Mouse (Mus musculus) kidney, postnatal 0 days (tissue): ENCODE data around the gene Kcnh2. TPM values are rescaled to one million over a fixed set of nuclear protein-coding genes. Genes with fewer than 3 reads are reported as not detected.
A peak's percentile ranks its signal among the peaks of the same experiment; 100 is the strongest.

Experiments used
- ATAC-seq: fragments of 200-750 bp; cut with Nextera tagmentation; replicated peaks from 2 replicates; pipeline ENCODE4 v1.8.0; 2017; ENCODE audit warnings: low read depth, moderate number of reproducible peaks, moderate TSS enrichment, moderate library complexity; ENCODE audit not compliant: low FRiP score
- DNase-seq: peaks from one replicate; pipeline ENCODE4 v3.0.0-alpha.2; 2016; ENCODE audit warnings: low spot score
- H3K27ac ChIP-seq: fragments of 300-500 bp; sonication (generic); 2 replicates; pipeline ENCODE4 v1.5.1; 2014; ENCODE audit warnings: mild to moderate bottlenecking
- H3K27me3 ChIP-seq: fragments of 300-500 bp; sonication (generic); 2 replicates; pipeline ENCODE4 v1.6.1; 2014; ENCODE audit warnings: low read length, mixed read lengths; ENCODE audit not compliant: insufficient read depth
- H3K36me3 ChIP-seq: fragments of 300-500 bp; sonication (generic); 2 replicates; pipeline ENCODE4 v1.6.1; 2014; ENCODE audit warnings: low read length, mixed read lengths; ENCODE audit not compliant: insufficient read depth
- H3K4me1 ChIP-seq: fragments of 300-500 bp; sonication (generic); replicated peaks from 2 replicates; pipeline ENCODE4 v1.6.1; 2014; ENCODE audit warnings: antibody characterized with exemption, low read length, mixed read lengths; ENCODE audit not compliant: insufficient read depth
- H3K4me2 ChIP-seq: fragments of 300-500 bp; sonication (generic); 2 replicates; pipeline ENCODE4 v1.6.1; 2014; ENCODE audit warnings: mild to moderate bottlenecking, low read length, moderate library complexity, mixed read lengths
- H3K4me3 ChIP-seq: fragments of 300-500 bp; sonication (generic); replicated peaks from 2 replicates; pipeline ENCODE4 v1.5.1; 2014; ENCODE audit warnings: low read depth, low read length
- H3K9ac ChIP-seq: fragments of 300-500 bp; sonication (generic); 2 replicates; pipeline ENCODE4 v1.6.1; 2014; ENCODE audit warnings: low read depth, low read length
- H3K9me3 ChIP-seq: fragments of 300-500 bp; sonication (generic); replicated peaks from 2 replicates; pipeline ENCODE4 v1.6.1; 2016; ENCODE audit warnings: low read length, inconsistent platforms, mixed read lengths
- CTCF ChIP-seq: IDR thresholded peaks from 2 replicates; pipeline ENCODE4 v1.5.1; 2016; ENCODE audit warnings: antibody characterized with exemption, low read depth, mild to moderate bottlenecking, moderate library complexity
- WGBS: fragments of 180-500 bp; shearing (Covaris S2); extraction: QIAGEN DNeasy Blood & Tissue Kit; methylation state at CpG from one replicate; pipeline ENCODE4 v1.1.7; 2014; 5-methylcytosine and 5-hydroxymethylcytosine counted together
- polyA plus RNA-seq: library from polyadenylated mRNA; unstranded; fragments of >200 nt; fragmentation: Nextera tagmentation; extraction: Ambion mirVana; gene quantifications from 2 replicates; pipeline ENCODE4 v1.2.1, GENCODE M21; 2015

The Kcnh2 gene
- polyA plus RNA-seq, 1 experiment from 2014 or later, result 4.4 TPM

DNA sequence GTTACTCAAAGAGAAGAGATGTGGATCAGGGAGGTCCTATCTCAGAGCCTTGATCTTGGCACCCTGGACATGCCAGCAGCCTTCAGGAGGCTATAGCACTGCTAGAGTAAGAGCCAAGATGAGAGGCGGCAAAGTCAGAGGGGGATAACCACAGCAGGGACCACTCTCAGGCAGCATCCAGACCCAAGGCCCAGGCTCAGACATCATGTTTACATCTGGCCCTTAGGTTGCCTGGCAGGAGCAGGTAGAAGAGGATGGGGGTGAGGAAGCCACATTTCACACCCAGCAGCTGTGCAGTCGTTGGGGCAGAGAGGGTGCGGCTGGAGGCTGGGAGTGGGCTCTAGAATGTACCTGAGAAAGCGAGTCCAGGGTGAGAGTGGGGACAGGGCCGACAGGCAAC is 30.5 kb downstream of the Kcnh2 start:
- TF ChIP-seq CTCF, result no peak
- Histone ChIP-seq H3K27ac (no peak overlapping the region), H3K27me3 (no peaks in the 10 kb centered on the region), H3K4me2 (no peak overlapping the region), H3K36me3 (0 out of 2 replicates have a peak, but pooled peaks cover 6% of the 10 kb centered on the region), H3K9me3 (no peaks in the 10 kb centered on the region), H3K4me1 (peaks cover 6% of the 10 kb centered on the region; the same call in 1 of the 2 replicates), H3K4me3 (no peak overlapping the region), H3K9ac (no peak overlapping the region)
- no peak for ATAC-seq
- 64% methylated on average over 5 of the region's 5 CpGs for WGBS
- DNase-seq, result no peak

DNA sequence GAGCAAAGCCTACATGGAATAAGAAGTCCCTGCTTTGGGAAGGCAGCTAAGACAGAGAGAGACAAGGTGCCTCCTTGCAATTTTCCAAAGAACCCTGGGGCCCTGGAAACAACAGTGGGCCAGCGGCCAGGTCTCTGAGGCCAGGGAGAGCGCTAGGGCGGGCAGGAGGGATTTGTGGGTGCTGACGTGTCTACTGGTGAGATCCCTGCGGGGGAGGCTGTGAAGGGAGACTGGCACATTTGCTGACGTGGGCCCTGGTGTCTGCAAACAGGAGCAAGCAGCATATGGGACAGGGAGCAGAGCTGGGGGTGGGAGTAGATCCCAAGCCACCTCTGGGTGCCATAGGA is 31.0 kb downstream of the Kcnh2 start:
- TF ChIP-seq CTCF, result no peak
- ATAC-seq, result peak; percentile 58
- no peak for DNase-seq

DNA sequence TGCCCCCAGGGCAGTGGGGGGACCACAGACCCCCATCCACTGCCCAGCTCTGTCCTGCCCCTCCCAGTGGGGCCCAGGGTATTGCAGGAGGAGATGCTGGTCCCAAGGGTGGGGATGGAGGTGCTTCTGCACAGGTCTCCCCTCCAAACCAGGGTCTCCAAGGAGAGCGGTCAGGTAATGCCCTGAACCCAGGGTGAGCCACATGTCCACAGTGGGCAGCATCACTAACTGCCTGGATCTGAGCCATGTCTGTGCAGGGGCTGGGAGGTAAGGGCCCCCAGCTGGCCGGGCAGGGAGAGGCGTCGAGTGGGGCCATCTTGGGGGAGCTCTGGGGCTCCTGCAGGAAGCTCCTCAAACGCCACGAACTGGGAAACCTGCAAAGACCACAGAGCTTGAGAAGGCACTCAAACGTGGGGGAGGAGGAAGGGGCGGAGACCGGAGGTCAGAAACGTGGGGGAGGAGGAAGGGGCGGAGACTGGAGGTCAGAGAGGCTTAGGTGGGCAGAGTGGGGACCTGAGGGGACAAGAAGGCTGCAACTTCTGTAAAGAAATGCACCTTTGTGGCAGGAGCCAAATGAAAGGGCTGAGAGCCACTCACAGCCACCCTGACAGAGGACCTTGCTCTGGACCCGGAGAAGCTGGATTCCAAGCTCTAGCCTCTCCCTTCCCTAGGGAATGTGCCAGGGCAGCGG is 31.5 kb downstream of the Kcnh2 start:
- peak overlapping the region; percentile 57 for H3K27ac ChIP-seq
- no peaks in the 10 kb centered on the region for H3K9me3 ChIP-seq
- H3K27me3 ChIP-seq, result no peaks in the 10 kb centered on the region
- peak overlapping the region; percentile 25 for H3K4me2 ChIP-seq
- no peak for TF ChIP-seq CTCF
- peak; percentile 42 for DNase-seq
- no peak overlapping the region for H3K4me3 ChIP-seq
- H3K4me1 ChIP-seq, result peaks cover 6% of the 10 kb centered on the region; the same call in 1 of the 2 replicates
- 0 out of 2 replicates have a peak, but pooled peaks cover 4% of the 10 kb centered on the region for H3K36me3 ChIP-seq
- H3K9ac ChIP-seq, result 0 out of 2 replicates have a peak overlapping the region, but pooled peaks have one; percentile 13
- 12% methylated on average over 13 of the region's 13 CpGs for WGBS
- ATAC-seq, result peak; percentile 2; the same call in 1 of the 2 replicates

More for the DNA sequence above, 31.0 kb downstream of the Kcnh2 start:
- H3K9me3 ChIP-seq, result no peaks in the 10 kb centered on the region
- H3K27me3 ChIP-seq, result no peaks in the 10 kb centered on the region
- 32% methylated on average over 6 of the region's 6 CpGs for WGBS
- peak overlapping the region; percentile 25 for H3K4me2 ChIP-seq
- H3K4me3 ChIP-seq, result no peak overlapping the region
- H3K9ac ChIP-seq, result 0 out of 2 replicates have a peak overlapping the region, but pooled peaks have one; percentile 13
- peaks cover 6% of the 10 kb centered on the region; the same call in 1 of the 2 replicates for H3K4me1 ChIP-seq
- 0 out of 2 replicates have a peak, but pooled peaks cover 6% of the 10 kb centered on the region for H3K36me3 ChIP-seq
- peak overlapping the region; percentile 57 for H3K27ac ChIP-seq

GRCm38 (mm10) chr5:24309223-24309622 is 42.2 kb downstream of the Kcnh2 start:
- ATAC-seq (no peak), DNase-seq (no peak)
- no peak overlapping the region for H3K4me2 ChIP-seq
- no peak overlapping the region for H3K27ac ChIP-seq
- no peak overlapping the region for H3K9ac ChIP-seq
- no peak for TF ChIP-seq CTCF
- no peaks in the 10 kb centered on the region for H3K4me1 ChIP-seq
- H3K36me3 ChIP-seq, result no peaks in the 10 kb centered on the region
- no peaks in the 10 kb centered on the region for H3K27me3 ChIP-seq
- 91% methylated on average over 2 of the region's 2 CpGs for WGBS
- H3K4me3 ChIP-seq, result no peak overlapping the region
- H3K9me3 ChIP-seq, result no peaks in the 10 kb centered on the region; the same call in none of the 2 replicates

DNA sequence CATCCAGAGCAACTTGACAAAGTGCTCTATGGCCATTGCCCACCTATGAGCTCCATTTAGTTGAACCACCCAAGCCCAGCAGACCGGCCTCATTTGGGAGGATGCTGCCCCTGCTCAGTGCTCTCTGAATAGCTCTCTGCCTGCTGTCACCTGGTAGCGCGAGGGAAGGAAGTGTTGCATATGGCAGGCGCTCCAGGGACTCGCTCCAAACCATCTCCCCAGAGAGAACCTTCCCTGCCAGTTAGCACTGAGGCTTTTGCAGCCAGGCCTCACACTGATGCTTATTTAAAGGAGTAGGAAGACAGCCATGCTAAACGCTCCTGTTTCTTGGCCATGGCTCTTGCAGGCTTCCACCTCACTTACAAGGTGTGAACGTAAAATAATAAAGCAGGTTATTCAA is 42.8 kb downstream of the Kcnh2 start:
- H3K27ac ChIP-seq, result no peak overlapping the region
- H3K9ac ChIP-seq, result no peak overlapping the region
- no peak for TF ChIP-seq CTCF
- H3K4me1 ChIP-seq, result no peaks in the 10 kb centered on the region
- no peaks in the 10 kb centered on the region; the same call in 1 of the 2 replicates for H3K9me3 ChIP-seq
- no peaks in the 10 kb centered on the region for H3K27me3 ChIP-seq
- ATAC-seq, result no peak
- DNase-seq, result no peak
- H3K4me2 ChIP-seq, result no peak overlapping the region
- 72% methylated on average over 7 of the region's 7 CpGs for WGBS
- H3K4me3 ChIP-seq, result no peak overlapping the region
- no peaks in the 10 kb centered on the region for H3K36me3 ChIP-seq

- TF ChIP-seq CTCF, result no peak
These were observed 44.2 kb downstream of the Kcnh2 start for GRCm38 (mm10) chr5:24307118-24307777.

More at GRCm38 (mm10) chr5:24307118-24307777, 44.2 kb downstream of the Kcnh2 start:
- Histone ChIP-seq H3K9me3 (no peaks in the 10 kb centered on the region), H3K4me2 (no peak overlapping the region), H3K27me3 (no peaks in the 10 kb centered on the region), H3K4me3 (no peak overlapping the region), H3K9ac (no peak overlapping the region), H3K27ac (no peak overlapping the region), H3K4me1 (no peaks in the 10 kb centered on the region), H3K36me3 (no peaks in the 10 kb centered on the region)
- WGBS, result 60% methylated on average over 5 of the region's 5 CpGs
- ATAC-seq (no peak), DNase-seq (no peak)
